Mouse (Mus musculus) liver, adult 2 months (tissue): ENCODE measurements around the gene Adamtsl1.

Source experiments
- CTCF ChIP-seq: fragments of 200-500 bp; IDR thresholded peaks from 2 replicates; pipeline ENCODE4 v1.5.1; 2011; ENCODE audit warnings: low read depth, low read length, control low read depth
- POLR2A ChIP-seq: fragments of 200-500 bp; IDR thresholded peaks from 2 replicates; pipeline ENCODE4 v1.6.1; 2011; ENCODE audit warnings: low read length, control low read depth; ENCODE audit not compliant: insufficient read depth; ENCODE audit errors: extremely low read depth

GRCm38 (mm10) chr4:85764015-85764450 lies 250.1 kb downstream of the Adamtsl1 start:
- TF ChIP-seq CTCF (no peak), POLR2A (no peak)
